Mouse (Mus musculus) mouse embryonic stem cell (cell line): ENCODE results near the gene Extl1.

Experiments
- in situ Hi-C, 2 experiments: fragments of 300-500 bp; cut with MboI; formaldehyde crosslinking; loops; 1 replicate in 1 of 2; 3 replicates in 1 of 2; pipeline ENCODE4 v1.14.3; 2019 to 2020; ENCODE audit warnings: low sequenced_read_pairs in 2 of 2, low pct_unique_long_range_greater_than_20kb in 1 of 2, mixed read lengths in 1 of 2; ENCODE audit not compliant: unreplicated experiment in 1 of 2

Extl1 gene

DNA sequence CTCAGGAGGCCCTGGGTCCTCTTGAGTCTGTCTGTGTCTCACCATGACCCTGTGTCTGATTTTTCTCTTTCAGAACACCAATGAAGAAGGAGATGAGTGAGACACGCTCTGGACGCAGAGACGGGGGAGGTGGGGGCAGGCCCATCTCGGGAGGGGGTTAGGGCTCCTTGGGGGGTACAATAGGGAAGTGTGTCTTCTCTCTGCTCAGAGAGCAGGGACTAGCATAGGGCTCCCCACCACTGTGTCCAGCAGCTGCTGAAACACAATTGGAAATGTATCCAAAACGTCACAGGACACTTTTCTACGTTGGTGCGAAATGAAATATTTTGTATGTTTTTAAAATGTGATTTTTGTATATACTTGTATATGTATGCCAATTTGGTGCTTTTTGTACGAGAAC, 54.8 kb downstream of the Extl1 start:
- in situ Hi-C loops = no loop called here

DNA sequence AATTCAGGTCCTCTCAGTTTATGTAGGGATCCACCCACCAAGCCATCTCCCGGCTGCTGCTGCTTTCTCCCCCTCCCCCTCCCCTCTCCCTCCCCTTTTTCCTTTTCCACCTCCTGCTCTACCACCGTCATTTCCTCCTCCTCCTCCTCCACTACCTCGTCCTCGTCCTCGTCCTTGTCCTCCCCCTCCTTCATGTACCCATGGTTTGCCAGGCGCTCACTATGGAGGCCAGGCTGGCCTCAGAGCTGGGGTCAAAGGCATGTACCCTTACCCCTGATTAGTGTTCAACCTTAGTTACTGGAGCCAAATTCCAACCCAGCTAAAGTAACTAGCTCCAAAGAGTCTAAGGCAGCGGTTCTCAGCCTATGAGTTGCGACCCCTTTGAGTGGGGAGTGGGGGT, 55.5 kb downstream of the Extl1 start:
- in situ Hi-C loops = no loop called here

DNA sequence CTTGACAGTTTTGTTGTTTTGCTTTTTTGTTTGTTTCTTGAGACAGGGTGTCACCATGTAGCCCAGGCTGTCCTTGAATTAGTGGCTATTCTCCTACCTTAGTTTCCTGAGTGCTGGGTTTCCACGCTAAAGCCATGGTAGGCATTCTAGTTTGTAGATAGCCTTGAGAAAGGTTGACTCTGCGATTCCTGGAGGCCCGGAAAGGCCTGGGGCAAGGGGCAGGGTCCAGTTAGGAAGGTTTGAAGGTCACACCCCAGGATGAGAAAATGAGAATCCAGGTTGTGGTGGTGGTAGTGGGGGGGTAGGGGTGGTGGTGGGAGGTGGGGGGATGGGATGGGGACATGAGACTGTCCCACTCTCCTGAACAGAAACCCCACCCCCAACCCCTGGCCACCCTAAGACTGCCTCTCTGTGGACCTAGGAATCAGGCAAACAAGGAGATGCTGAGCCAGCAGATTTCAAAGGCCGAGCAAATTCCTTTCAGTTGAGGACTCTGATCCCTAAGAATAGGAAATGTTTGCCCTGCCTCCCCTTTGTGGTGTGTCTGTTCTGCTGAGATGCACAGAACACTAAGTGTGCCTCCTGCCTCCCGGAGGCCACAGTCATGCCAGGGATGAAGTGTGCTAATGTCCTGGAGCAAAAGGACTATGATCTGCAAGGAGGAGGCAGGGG, 56.7 kb downstream of the Extl1 start:
- in situ Hi-C loops = no loop called here

DNA sequence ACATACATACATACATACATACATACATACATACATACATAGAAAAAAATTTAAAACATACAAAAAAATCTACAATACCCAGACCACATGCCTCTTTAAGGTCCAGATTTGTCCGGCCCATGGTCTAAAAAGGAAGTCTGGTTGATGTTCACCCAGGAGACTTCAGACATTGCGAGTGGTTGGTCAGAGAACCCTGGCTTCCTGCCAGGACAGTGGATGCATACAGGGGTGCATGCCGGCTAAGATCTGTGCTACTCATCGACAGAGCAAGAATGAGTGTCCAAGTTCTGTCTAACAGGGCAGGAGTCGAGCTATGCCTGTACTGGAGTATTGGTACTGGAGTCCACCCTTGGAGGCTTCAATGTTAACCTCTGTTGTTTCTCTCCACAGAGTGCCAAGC, 59.0 kb downstream of the Extl1 start:
- in situ Hi-C loops = loop anchor here in 1 of 2 experiments (5.0 kb wide), 1 partner anchor 33 kb away; no protein-coding TSS in a partner anchor

DNA sequence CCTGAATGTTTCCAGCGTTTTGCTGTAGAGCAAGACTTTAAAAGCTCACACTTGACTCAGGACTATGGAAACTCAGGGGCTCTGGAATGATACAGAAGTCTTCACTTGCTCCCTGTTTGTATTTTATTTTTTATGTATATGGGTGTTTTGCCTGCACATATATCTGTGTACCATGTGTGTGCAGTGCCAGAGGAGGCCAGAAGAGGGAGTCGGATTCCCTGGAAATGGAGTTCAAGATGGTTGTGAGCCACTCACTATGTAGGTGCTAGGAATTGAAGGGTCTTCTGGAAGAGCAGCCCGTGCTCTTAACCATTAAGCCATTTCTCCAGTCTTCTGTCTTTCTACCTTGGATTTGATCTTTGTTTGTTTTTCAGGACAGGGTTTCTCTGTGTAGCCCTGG, 62.1 kb downstream of the Extl1 start:
- in situ Hi-C loops = loop anchor here in 1 of 2 experiments (5.0 kb wide), 1 partner anchor 36 kb away; no protein-coding TSS in a partner anchor

DNA sequence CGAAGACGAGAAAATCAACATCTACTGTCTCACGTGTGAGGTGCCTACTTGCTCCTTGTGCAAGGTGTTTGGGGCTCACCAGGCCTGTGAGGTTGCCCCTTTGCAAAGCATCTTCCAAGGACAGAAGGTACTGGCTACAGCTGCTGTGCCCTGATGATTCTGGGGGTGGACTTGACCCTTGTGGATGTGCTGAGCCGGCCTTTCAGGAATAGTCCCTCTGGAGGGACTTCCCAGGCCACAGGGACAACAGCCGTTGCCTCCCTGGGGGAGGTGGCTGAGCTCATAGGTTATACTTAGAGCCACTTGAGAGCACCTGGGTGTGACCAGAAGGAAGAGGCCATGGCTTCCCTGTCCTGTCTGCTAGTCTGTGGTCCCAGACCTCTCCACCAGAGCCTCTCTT, 64.0 kb downstream of the Extl1 start:
- in situ Hi-C loops = loop anchor here (5.0 to 10.0 kb wide), 2 partner anchors 38 to 75 kb away; partner anchors contain the start of gene Pafah2 (in 1 of the 2)

DNA sequence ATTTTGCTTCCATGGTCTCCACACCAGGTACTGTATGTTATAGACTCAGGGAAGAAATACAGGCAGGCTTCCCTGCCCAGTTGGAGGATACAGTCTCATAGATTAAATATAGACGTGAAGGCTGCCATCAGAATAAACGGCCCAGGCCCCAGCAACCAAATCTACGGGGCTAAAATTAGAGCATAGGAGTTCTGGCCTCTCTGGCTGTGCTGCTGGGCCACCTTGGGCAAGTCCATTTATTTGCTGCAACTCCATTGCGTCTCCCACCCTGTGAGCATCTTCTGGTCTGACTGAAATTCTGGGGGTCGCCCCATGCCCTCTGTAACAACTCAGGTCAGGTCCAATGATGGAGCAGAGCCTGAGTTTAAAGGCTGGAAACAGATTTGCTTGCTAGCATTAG, 64.6 kb downstream of the Extl1 start:
- in situ Hi-C loops = loop anchor here in 1 of 2 experiments (10.0 kb wide), 1 partner anchor 76 kb away; the partner anchor contains the start of gene Pafah2

DNA sequence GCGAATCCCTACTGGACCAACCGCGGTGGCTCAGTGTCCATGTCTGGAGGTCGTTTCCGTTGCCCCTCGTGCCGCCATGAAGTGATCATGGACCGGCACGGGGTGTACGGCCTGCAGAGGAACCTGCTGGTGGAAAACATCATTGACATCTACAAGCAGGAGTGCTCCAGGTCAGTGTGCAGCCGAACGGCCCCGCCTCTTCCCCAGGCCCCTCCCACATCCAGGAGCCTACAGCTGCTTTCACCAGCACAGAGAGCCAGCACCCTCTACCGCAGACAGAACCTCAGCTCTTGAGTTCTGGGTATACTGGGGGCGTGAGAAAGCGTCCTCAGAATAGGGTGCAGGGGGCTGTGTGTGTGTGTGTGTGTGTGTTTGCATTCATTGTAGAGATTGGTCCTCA, 67.3 kb downstream of the Extl1 start:
- in situ Hi-C loops = loop anchor here in 1 of 2 experiments (10.0 kb wide), 1 partner anchor 78 kb away; the partner anchor contains the start of gene Pafah2

DNA sequence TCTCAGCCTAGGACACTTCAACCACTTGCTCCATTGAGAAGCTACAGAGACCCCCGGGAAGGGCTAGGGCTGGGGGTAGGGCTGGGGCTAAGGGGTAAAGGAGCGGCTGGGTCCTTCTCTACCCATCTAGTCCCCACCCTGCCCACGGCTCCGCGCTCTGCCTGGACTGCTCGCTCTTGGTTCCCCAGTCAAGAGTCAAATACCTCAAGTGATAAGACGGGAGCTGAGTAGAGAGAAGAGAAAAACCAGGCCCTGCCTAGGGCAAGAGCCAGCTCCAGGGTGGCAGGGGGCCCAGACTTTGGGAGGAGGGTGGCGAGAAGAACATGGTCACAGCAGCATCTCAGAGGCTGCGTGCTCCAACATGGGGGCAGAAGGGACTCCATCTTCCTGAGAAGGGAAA, 68.2 kb downstream of the Extl1 start:
- in situ Hi-C loops = loop anchor here in 1 of 2 experiments (10.0 kb wide), 1 partner anchor 79 kb away; the partner anchor contains the start of gene Pafah2

DNA sequence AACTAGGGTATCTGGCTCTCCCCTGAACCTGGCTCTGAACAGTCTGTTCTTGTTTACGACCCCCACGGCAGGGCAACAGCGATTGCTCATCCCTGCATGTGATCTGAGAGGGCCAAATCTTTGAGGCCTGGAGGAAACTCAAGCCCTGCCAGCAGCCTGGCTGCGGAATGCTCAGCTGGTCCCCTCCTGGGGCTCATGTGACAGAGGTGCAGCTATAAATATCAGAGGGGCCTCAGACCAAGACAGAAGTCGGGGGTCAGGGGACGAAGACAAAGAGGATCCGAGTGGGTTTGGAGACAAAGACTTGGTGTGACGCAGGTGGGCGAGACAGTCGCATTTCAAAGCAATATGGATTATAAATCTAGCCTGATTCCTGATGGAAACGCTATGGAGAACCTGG, 68.8 kb downstream of the Extl1 start, which contains the start of gene Trim63:
Gene Trim63, plus strand, starts transcription at position 245 of the 400 bp plus-strand sequence.
- in situ Hi-C loops = loop anchor here in 1 of 2 experiments (10.0 kb wide), 1 partner anchor 80 kb away; the partner anchor contains the start of gene Pafah2

DNA sequence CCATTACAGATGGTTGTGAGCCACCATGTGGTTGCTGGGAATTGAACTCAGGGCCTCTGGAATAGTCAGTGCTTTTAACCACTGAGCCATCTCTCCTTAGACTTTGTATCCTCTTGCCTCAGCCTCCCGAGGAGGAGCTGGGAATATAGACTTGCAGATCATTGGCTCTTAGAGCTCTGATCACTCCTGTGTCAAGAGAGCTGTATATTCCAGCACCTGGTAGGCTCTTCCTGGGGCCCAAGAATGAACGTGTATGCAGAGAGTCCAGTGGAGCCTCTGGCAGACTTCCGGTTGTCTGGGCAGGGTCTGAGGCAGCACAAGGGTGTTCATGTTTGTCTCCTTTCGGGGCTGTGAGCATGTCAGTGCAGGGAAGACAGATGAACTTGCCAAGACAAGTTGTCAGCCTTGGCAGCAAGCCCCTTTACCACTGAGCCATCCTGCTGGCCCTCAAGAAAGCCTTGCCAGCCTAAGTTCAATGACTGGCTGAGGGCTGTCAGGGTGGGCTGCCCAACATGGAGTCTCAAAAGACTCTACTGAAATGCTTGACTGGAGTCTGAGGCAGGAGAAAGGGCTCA, 69.5 kb downstream of the Extl1 start:
- in situ Hi-C loops = loop anchor here in 1 of 2 experiments (10.0 kb wide), 1 partner anchor 81 kb away; the partner anchor contains the start of gene Pafah2

DNA sequence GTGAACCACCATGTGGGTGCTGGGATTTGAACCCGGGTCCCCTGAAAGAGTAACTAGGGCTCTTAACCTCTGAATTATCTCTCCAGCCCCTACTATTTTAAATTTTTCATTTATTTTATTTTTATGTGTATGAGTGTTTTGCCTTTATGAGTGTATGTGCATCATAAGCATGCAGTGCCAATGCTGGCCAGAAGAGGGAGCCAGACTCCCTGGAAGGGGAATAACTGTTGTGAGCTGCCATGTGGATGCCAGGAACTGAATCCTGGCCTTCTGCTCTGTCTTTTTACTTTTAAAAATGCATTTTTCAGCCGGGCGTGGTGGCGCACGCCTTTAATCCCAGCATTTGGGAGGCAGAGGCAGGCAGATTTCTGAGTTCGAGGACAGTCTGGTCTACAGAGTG, 70.7 kb downstream of the Extl1 start:
- in situ Hi-C loops = loop anchor here in 1 of 2 experiments (10.0 kb wide), 1 partner anchor 82 kb away; the partner anchor contains the start of gene Pafah2

DNA sequence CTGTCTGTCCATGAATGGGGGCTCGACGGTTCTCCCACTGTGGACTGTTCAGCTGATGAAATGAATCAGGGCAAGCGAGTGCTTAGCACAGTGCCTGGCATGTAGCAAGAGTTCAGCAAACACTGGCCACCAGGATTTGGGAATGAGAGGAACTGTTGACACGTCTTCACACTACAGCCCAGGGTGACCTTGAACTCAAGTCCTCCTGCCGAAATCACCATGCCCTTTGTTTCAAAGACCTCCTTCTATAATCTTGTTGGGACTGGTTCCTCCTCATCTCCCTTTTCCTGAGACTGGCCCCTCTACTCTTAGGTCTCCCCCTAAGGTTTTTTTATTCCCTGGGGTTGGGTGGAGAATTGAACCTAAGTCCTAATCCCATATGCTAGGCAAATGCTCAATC, 71.3 kb downstream of the Extl1 start:
- in situ Hi-C loops = loop anchor here in 1 of 2 experiments (10.0 kb wide), 1 partner anchor 82 kb away; the partner anchor contains the start of gene Pafah2

DNA sequence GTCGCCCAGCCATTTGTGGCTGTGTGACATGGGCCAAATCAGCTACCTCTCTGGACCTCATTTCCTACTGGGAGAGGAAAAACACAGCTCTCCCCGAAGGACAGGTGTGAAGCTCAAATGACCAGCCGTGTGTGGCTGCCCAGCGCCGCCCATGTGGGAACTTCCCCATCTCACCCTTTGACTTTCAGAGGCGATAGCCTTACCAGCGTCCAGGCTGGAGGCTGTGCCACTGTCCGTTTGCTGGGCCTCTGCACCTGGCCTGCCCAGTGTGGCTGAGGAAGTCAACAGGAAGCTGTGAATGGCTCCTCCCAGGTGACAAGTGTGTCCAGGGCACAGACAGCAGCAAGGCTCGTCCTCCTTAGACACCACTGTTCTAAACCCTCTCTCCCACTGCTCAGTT, 71.9 kb downstream of the Extl1 start:
- in situ Hi-C loops = loop anchor here in 1 of 2 experiments (10.0 kb wide), 1 partner anchor 83 kb away; the partner anchor contains the start of gene Pafah2

DNA sequence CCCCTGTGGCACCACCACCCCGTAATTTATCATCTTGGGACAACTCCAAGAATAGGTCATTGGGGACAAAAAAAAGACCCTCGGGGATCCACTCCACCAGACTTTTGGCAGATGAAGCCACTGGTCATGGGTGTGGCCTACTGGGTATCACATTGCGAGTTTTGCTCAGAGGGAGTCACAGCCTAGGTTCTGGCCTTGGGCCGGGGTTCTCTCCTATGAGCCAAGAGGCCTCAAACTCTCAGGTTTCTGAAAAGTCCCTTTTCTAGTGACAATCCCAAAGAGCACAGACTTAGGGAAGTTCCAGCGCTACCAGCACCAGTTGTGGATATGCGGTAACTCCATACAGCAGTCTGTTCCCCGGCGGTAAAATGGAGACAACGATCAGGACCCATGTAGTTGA, 73.0 kb downstream of the Extl1 start:
- in situ Hi-C loops = loop anchor here in 1 of 2 experiments (10.0 kb wide), 1 partner anchor 84 kb away; the partner anchor contains the start of gene Pafah2

DNA sequence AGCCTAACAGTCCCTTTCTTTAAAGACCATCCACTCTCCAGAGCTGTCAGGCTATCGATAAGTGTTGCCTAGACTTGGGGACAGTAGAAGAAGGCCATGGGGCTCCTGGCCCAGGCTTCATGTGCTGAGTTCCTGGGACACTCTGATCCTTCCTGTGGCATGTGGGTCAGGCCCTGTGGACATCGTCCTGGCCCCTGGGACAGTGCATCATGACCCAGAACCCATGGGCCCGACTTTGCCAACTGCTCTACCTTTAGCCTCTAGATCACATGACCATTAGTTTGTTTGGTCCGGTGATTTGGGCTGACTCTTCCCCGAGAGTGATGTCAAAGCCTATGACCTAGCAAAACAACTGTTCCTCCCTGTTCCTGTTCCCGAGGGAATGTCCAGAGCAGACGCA, 73.5 kb downstream of the Extl1 start:
- in situ Hi-C loops = loop anchor here in 1 of 2 experiments (10.0 kb wide), 1 partner anchor 85 kb away; the partner anchor contains the start of gene Pafah2

DNA sequence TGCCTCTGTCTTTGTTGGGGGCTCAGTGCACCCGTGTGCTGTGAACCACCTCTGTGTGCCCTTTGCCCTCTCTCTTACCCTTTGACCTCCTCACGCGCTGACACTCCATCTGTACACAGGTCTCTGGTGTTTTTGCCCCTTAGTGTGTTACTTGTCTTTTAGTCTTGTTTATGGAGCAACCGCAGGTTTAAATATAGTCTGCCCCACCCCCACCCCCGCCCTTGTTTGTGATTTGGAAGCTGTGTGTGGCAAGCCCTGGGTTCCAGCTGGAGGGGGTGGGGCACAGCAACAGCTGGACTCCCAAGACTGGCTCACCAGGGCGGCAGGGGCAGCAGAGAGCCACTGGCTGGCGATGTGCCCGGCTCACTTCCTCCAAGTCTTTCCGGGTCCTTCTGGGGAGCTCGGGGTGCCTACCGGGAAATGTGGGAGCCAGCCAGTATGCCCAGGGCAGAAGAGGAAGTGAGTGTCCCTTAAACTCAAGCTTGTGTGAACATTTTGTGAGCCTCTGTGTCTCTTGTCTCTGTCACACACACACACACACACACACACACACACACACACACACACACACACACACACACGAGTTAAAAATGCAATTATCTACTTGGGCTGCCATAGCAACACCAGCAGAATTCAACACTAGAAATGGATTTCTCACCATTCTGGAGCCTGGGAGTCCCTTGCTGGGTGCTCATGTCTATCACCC, 76.1 kb downstream of the Extl1 start:
- in situ Hi-C loops = loop anchor here in 1 of 2 experiments (5.0 kb wide), 1 partner anchor 85 kb away; no protein-coding TSS in a partner anchor

DNA sequence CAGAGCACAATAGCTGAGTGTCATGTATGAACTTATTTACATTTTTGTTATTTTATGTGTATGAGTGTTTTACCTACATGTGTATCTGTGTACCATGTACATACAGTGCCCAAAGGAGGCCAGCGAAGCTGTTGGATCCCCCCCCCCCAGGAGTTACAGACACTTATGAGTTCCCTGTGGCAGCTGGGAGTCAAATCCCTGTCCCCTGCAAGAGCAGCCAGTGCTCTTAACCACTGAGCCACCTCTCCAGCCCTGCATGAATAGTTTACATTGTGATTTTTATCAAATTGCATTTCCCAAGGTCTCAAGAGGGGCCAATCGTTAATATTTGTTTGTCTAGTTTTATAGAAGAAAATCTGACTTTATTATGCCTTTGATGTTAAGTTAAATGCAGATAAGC, 76.7 kb downstream of the Extl1 start:
- in situ Hi-C loops = loop anchor here in 1 of 2 experiments (5.0 kb wide), 1 partner anchor 85 kb away; no protein-coding TSS in a partner anchor
